Mouse (Mus musculus) activated CD4-positive, CD25-positive, alpha-beta regulatory T cell, adult 4 months (primary cell): ENCODE measurements around the gene Ddc. TPM values are rescaled to one million over a fixed set of nuclear protein-coding genes. Genes with fewer than 3 reads are reported as not detected.
A peak's percentile ranks its signal among the peaks of the same experiment; 100 is the strongest.

Experiments
- ATAC-seq: one replicate; pipeline ENCODE4 v1.8.0; 2017
- polyA plus RNA-seq, 2 experiments: library from polyadenylated mRNA; unstranded; fragments of 100-300 nt; shearing (Covaris generic); gene quantifications; one replicate each; pipeline ENCODE4 v1.2.1; 2017

Ddc gene
- polyA plus RNA-seq, 2 experiments from 2014 or later: 1.9 to 2.4 TPM

DNA sequence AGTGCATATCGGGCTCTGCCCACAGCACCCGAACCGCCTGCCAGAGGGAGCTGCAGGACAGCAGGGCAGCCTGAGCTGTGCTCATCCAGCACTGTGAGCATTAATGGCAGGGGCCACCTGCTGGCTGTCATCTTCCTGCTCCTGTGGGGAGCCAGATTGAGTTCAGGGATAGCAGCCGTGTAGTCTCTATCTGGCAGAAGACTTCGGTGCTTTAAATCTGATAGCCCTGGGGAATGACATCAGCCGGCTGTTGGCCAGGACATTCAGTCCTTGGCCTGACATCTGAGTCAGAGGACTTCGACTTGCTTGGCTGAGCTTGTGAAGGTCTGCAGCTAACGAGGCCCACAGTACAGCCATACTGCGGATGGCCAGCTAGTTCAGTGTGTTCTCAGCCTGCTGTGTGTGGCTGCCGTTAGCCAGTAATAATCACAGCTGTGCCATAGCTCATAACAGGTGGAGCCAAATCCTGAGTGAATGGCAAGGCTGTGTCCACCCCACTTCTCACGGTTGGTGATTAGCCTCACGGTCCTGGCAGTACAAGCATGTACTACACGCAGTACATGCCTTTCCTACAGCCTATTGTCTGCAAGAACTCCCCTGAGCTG, 53.5 kb downstream of the Ddc start:
- no peak for ATAC-seq

DNA sequence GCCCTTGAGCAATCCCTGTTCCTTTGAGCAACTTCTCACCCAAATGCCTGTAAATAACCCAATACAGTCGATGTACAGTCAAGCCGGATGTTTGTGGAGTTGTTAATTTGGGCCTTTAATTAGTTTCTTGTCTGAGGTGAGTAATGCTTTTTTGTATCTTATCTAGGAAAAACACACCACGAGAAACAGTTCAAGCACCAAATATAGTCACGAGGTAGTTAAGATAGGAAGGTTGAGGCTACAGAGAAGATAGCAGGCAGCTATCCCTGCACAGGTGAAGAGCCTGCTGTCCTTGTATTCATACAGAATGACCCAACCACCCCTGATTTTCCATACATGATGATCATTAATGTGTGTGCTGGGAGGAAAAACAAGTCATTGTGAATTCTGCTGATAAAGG, 56.4 kb downstream of the Ddc start:
- ATAC-seq: no peak

DNA sequence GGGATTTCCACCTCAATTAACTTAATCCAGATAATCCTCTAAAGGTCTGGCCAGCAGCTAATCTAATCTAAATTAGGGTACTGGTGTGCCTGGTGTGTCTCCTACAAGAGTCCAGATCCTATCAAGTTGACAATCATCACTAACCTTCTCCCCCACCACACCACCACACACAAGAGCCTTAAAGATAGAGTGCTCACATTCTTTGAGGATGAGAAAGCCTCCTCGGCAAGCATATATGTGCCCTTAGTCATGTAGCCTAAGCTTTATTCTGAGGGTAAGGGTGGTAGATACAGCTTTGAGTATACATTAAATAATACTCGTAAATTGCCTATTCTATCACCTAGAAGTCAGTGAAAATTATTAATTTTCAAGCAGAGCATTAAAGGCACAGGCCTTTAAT, 57.2 kb downstream of the Ddc start:
- ATAC-seq: no peak

DNA sequence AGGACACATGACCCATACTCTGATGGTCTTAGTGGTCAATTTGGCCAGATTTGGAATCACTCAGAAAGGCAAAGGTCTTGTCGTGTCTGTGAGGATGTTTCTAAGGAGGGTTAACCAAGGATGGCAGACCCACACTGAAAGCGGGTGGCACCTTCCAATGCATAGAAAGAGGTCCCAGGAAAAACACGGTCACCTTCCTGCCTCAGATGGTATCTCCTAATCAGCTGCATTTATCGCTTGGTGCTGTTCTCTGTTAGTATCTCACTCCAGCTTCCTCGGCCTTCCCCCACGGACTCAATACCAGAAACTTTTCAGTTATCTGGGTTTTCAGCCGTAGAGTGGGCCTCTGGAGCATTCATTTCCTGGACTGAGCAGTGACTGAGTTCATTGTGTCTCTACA, 58.1 kb downstream of the Ddc start:
- ATAC-seq: no peak

DNA sequence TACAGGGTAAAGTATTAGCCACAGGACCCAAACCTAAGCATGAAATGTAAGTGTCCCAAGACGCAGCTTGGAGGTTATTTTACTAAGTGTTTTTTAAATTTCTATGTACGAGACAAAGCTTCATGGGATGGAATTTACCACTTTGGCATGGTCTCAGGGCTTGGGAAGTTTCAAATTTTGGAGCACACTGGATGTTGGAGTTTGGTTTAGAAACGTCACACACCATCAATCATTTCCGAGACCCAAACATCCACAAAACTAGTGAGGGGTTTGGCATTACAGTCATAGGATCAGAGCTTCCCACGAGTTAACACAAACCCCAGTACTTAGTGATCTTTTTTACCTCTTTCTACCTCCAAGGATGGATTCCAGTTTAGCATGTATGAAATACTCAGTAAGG, 60.6 kb downstream of the Ddc start:
- ATAC-seq: no peak

DNA sequence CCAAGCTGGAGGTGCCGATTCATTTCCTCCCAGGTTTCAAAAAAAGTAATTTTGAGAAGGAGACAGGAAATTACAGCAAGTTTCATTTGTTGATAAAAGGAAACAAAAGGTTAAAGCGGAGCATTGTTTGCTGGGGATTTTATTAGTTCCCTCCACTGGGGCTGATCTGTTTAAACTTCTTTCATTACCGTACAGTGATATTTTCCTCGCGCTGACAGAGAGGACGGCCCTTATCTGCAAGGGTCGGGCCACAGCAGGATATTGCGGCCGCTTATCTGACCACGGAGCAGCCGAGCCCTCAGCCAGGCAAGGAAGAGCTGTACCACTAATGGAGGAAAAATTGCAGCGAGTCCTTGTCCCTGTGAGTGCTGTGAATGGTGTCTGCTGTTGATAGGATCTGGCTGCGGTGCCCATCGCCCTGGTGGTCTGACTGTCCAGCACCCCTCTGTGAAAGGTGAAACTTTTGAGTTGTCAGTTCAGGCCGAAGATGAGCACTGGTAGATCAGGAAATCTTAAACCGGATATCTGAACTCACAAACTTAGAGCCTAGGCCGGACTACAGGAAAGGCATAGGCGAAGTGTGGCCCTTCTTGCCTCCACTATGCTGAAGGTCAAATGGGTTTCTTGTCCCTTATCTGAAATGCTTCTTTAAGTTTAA, 61.1 kb downstream of the Ddc start:
- ATAC-seq: peak; percentile 68

DNA sequence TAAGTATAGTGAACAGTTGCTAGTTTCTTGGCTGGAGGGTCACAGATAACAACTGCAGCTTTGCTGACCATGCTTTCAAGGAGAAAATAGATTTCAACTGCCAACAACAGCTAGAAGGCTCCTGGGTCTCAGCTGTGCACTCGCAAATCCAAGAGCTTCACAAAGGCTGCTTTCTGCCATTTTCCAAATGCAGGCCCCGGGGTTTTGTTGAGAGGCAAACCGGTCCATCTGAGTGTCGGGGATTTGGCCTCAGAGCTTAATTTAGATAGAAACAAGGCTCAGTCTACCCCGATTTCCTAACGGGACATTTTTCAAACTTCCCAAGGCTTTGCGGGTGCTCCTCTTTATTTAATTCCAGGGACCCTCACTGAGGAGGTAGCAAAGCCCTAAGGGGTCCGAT, 61.7 kb downstream of the Ddc start:
- ATAC-seq: no peak

DNA sequence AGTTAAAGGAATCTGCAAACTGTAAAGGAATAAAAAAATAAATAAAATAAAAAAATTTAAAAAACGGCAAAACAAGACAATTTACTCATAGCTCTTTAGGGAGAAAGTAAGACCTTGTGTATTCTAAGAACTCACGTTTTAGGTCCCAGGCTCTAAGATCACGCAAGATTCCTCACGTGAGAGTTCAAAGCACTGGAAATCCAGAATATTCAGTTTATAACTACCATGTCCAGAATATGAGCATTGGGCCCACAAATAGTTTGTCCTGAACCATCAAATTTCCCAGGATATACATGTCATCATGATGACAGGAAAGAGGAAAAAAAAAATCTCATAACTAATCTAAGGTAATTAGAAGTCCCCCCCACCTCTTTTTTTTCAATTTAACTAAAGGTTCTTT, 62.2 kb downstream of the Ddc start:
- no peak for ATAC-seq

DNA sequence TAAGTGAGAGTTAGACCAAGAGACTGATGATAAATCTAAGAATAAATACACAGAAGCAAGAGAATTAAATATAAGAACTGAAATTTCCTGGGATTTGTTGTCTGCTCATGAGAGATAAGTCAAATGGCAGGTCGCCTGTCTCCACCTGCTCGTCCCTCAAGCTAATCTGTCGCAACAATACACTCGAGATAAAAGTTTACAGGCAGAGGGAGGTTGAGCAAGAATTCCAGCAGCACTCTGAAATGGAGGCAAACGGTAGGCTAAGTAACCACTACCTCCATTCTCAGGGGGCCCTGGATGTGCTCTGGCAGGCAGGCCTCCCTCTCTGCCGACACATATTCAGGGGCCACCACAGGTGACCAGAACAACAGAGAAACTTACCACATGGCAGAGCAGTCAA, 62.6 kb downstream of the Ddc start:
- no peak for ATAC-seq

DNA sequence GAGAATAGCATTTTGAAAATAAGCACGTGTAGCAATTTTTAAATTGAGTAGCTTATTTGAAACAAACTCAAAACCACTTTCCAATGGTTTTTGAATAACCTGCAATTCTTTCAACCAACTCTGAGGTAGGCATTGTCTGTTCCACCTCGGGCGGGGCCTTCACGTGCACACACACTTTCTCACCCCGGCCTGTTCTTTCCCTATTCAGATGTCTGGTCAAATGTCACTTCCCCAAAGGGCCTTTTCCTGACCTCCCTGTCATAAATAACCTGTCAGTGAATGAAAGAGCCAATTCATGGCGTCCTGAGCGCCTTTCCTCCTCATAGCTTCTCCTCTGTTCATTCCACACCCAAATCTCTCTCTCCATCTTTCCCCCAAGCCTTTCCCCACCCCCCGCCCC, 64.8 kb downstream of the Ddc start:
- ATAC-seq: no peak

DNA sequence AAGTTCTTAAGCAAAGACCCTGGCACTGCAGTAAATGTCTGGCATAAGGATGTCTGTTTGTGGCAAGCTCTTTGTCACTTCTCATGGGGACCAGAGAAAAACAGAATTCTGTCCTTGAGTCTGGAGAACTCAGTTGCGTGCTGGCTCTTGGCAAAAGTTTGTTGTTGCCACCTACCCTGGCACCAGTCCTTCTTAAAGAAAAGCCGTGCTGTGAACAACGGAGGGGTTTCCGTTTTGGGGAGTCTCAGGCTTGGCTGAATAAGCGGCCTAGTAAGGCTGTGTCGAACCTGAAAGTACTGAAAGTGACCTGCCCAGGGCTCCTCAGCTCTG, 65.2 kb downstream of the Ddc start:
- ATAC-seq: no peak

DNA sequence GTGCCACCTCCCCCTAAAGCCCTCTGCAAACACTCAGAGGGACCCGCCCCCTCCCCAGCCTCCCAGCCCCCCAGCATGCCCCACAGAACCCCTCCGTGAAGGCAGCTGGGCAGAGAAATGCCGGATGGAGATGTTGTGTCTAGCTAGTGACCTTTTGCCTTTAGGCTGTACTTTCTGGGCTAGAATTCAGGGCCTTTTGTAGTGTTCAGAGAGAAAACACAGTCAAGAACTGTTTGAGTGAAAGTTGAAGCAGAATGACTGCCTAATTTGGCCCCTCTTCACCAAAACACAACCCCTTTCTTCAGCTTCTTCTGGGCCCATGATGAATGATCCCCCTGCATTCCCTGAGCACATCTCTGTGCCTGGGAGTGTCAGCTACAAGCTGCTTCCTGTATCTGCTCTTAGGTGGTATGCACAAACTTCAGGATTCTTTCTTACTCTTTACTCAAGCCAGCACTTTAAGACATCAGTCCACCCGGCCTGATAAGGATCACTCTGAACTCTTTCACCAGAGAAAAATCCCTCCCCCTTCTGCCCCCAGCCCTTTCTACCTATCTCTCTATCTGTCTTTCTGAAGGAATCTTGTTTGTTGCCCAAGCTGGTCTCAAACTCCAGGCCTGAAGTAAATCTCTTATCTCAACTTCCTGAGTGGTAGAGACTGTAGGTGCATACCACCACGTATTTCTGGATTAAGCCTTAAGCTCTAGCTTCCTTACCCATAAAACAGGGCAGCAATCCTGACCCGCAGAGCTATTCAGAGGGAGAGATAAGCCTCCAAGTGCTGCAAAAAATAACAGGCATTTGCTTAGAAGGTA, 65.8 kb downstream of the Ddc start:
- no peak for ATAC-seq

DNA sequence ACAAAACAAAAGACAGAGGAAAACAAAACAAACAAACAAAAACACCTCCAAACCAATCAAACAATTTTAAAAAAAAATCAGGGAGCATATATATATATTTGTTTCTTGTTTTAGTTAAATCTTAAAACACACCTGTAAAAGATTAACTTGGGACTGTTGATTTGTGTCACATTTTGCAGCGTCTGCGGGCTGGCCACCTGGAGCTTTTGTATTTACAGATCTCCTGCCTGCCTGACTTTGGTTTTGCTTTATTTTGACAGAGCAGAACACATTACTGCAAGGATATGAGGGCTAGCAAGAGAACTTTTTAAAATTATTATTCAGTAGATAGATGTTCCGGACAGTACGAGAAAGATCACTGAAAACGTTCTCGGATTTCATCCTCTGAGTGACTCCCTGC, 66.4 kb downstream of the Ddc start:
- no peak for ATAC-seq

DNA sequence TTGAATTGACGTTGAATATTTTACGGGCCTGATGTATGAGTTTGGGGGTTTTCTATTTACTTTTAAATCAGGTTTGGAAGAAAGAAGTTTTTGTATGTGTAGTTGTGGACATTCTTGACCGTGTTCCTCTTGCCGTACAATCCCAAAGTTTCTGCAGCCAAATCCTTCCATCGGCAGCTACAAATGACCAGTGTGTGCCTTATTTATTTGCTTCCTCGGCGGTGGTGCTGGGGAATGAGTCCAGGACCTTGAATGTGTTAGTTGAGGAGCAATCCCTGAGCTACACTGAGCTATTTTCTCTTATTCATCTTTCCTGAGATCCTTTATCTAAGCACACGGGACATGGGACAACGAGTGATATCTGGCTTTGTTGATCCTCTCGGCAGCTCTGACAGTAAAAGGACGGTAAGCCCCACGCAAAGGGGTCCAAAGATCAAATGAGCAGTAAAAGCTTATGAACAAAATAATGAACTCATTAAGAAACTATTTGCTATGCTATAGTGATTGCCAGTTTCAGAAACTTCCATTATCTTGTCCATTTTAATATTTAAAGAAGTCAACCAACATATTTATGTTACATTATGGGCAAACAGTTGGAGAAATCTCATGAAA, 67.0 kb downstream of the Ddc start:
- ATAC-seq: no peak

DNA sequence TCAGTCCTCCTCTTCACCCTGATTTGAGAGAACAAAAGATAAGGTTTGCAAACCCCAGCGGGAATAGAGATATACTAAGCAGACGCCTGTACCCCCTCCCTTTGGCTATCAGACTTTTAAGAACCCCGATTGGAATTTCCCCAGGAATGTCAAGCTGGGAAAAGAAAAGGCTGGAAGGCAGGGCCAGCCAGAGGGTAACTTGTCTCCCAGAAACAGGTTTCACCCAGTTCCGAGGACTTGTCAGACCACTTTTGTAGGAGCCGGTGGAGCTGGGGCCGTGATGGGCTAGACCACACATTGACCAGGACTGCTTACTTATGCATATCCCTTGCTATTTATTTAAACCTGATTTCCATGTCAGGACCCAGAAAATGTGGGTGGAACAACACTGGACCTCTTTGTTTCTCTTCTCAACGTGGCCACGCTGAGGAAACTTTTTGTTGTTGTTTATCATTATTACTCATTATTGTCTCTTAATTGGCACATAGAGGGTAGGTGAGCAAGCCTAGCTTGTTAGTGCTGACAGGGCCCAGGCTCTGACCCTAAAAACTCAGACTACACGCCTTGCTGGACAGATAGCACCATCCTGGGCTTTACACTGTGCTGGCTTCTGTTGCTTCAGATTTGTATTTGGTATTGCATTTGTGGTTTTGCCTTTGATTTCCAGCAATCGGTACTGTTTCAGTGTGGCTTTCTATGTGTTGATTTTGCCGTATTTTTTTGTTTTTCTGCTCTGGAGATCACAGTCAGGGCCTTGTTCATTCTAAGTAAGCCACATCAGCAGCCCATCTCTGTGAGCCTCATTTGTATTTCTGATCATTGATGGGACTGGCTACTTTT, 68.6 kb downstream of the Ddc start:
- ATAC-seq: no peak

DNA sequence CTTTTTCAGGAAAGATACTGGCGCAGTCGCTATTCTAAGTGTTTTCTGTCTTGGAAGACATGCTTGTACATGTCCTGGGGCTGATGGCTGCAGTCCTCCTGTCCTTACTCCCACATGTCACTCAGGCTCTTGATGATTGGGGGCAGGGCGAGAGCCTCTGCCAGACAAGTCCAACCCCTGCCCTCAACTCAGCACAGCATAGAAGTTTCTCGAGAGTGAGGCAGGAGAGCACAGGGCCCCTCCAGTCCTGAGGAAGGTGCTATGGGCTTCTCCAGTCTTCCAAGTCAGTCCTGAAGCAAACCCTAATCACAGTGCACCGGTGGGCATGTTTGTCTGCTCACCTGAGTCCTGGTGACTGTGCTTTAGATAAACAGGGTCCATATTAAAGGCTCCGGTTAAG, 69.2 kb downstream of the Ddc start:
- ATAC-seq: no peak

DNA sequence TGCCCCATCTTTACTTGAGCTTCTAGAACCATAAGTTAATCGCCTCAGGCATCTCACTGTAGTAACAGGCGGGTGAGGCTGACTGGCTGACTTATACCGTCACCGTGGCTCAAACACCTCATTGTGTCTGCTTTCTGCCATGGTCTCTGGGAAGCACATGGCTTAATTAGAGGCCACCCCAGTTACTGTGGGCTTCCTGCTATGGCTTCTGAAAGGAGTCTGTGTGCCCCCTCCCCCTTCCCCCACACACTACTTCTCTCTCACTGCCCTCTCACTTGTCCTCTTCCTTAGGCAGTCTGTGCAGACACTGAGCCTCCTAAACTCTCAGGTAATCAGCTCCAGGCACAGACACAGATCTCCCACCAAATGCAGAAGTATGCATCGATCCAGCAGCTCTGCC, 69.7 kb downstream of the Ddc start:
- no peak for ATAC-seq

DNA sequence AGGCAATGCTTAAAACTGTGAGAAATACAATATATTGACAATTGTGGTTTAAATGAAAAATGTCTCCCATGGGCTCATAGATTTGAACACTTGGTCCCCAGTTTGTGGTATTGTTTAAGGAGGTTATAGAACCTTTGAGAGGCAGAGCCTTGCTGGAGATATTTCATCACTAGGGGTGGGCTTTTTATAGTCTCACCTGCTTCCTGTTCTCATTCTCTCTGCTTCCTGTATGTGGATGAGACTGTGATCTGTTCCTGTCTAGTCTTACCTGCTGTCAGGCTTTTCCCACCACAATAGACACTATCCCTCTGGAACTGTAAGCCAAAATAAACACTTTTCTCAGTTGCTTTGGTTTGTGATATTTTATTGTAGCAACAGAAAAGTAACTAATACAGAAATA, 71.5 kb downstream of the Ddc start:
- peak; percentile 48 for ATAC-seq

DNA sequence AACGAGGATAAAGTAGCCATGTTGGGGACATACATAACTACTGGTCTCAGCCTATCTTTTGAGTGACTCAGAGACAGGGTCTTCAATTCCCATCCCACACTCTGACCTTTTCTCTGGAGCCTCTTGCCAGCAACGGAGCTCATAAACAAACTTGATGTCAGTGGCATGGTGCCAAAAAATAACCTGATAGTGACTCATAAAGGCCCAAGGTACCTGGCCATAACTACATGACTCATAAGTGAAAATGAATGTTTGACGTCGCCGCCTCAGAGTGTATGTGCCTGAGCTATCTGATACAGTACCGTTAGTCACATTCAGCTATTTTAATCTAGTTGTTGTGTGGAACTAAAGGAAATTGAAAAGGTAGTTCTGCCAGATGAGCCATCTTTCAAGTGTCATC, 72.3 kb downstream of the Ddc start:
- peak; percentile 86 for ATAC-seq

DNA sequence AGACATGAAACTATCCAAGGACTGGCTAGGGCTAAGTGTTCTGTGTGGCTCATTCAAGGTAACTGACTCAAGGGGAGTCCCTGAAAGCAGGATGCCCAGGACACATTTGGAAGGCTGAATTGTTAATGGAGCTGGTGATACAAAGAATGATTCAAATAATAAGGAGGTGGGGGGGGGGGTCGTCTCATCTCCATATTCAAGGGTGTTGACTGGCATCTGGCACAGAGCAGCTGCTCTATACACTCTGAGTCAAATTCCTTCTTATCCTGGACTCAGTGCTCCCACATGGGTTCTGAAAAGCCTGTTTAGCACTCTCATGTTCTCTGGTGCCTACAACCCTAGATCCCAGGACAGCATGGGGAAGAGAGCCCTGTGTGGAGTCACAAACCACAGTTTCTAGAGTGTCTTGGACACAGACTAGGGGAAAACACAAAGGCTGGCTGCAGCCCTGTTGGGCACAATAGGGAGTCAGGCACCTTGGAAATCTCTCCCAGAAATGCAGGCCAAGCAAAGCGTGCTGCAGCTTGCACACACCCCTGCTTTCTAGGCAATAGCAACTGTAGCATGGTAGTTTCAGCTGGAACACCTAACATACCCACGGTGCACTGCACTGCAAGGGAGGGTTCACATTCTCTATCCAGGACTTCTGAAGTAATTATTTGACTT, 72.8 kb downstream of the Ddc start:
- no peak for ATAC-seq

DNA sequence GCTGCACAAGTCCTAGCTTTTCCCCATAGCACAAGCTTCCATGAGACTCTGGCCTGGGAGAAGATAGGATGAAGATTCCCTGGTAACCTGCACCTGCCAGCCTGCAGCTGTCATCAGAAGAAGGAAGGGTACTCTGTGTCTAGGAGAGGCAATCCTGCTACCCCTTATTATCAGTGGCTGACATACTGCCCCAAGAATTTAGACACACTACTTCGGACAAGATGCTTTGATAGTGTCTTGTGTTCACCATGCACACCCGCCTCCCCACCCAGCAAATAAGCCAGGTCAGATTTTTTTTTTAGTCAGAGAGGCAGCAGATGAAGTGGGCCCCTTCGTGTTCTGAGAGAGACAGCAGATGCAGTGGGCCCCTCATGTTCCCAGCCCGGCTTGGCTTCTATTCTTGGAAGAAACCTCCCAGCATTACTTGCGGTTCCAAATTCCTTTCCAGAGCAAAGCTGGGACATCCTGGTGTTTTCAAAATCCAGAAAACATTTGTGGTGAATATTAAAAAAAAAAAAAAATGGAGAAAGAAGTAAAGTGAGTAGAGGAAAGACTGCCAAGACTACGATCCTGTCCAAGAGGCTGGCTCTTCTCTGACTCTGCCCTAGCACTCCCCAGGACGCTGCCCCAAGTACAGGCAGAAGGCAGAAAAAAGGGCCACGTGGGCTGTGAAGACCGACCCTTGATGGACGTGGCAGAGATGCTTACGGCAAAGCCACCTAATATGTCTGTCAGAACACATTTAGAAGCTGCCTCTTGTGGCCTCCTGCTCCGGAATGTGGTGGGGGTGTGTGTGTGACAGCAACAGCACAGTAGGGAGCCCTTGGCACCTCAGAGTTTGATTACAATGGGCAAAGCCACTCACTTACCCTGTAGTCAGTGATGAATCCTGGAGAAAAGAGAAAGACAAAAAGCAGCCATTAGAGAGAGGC, 73.7 kb downstream of the Ddc start:
- ATAC-seq: no peak
